Mouse (Mus musculus) forebrain, embryonic 14.5 days (tissue): ENCODE measurements around the gene Efcab5. TPM values are rescaled to one million over a fixed set of nuclear protein-coding genes. Genes with fewer than 3 reads are reported as not detected.
A peak's percentile ranks its signal among the peaks of the same experiment; 100 is the strongest.

Experiments
- microRNA counts: library from miRNA; unstranded; fragments of <30 nt; microRNA quantifications from one replicate; lab custom pipeline; 2016
- microRNA-seq: library from miRNA; unstranded; fragments of <30 nt; microRNA quantifications from one replicate; pipeline ENCODE4, GENCODE M21; 2016
- polyA plus RNA-seq: library from polyadenylated mRNA; unstranded; fragments of >200 nt; fragmentation: Nextera tagmentation; extraction: Ambion mirVana; gene quantifications from 2 replicates; pipeline ENCODE4 v1.2.1, GENCODE M21; 2014

Gene Efcab5
- polyA plus RNA-seq, 1 experiment from 2014 or later: 0.74 TPM

MicroRNA genes within 50 kb of the gene (microRNA counts, 519-probe panel; counts per million panel counts)
- 4,285 counts per million, percentile 51 among the panel's probes with 10 or more counts for microRNA mmu-miR-423-3p (lab: Ali Mortazavi, UCI)
- 4,195 counts per million, percentile 49 among the panel's probes with 10 or more counts for microRNA mmu-miR-423-5p (lab: Ali Mortazavi, UCI)

Small RNA genes lying within 50 kb of the gene (microRNA-seq; reads per million reads assigned to microRNA genes)
- gene Mir423: 2,602 reads per million, percentile 88 among the genes with 10 or more reads in this experiment

Other genes starting within 250 kb of the Efcab5 start
- gene Slc6a4, start 190.4 kb downstream of the Efcab5 start, polyA plus RNA-seq: 0.10 and 0.46 TPM in 2 replicates
- gene Nsrp1, start 110.5 kb downstream of the Efcab5 start, polyA plus RNA-seq: 38.7 and 51.0 TPM in 2 replicates
- 15.5 and 18.7 TPM in 2 replicates for gene Ssh2, start 27.3 kb upstream of the Efcab5 start, polyA plus RNA-seq